Comparison of ENCODE assay signal across 8 mouse cellular contexts in the genomic region with DNA sequence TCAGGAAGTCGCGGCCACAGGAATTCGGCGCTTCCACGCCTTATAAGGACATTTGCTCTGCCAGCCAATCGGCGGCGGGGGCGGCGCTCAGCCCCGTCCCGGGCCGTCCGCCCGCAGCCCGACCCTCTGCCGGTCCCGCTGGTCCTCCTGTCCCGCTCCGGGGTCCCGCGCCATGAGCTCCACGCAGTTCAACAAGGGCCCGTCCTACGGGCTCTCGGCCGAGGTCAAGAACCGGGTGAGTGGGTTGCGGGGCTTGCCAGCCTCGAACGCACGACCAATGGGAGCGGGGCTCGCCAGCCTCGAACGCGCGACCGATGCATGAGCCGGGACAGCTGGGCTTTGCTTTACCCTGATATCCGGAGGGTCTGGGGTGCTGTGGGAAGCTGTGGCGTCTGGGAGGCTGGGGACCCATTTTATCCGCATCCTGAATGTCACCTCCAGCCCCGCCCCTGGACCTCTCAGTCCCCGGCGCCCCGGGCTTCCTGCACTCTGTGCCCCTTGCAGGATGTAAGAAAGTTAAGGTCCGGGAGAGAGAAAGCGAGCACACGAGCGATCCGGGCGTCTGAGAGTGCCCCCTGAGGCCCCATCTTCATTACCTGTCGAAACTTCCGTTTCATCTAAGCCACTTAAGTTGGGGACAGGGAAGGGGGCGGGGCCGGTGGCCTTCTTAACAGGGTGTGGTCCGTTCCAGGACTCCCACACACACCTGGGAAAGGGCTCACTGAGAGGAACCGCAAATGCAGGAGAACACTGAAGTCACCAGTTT. TPM values are rescaled to one million over a fixed set of nuclear protein-coding genes. Genes with fewer than 3 reads are reported as not detected.
DNase-seq lines count a peak whose midpoint lies in the region; ATAC-seq and TF ChIP-seq lines count a peak whose summit lies in the region.

A gene (plus strand): TSS at position 79 of the 766 bp plus-strand sequence.

- TF ChIP-seq CTCF in testis, adult 2 months (IDR thresholded peaks at IDR 0.05; ENCODE audit: control insufficient read depth, insufficient read depth, insufficient replicate concordance, low read depth, low read length) = no peak

- H3K4me2 ChIP-seq in limb, embryonic 11.5 days (ENCODE audit: low read depth, severe bottlenecking) = peak within 1 kb of the TSS; percentile 54
- peak within 1 kb of the TSS; percentile 46 for H3K4me2 ChIP-seq in midbrain, embryonic 11.5 days
- peak within 1 kb of the TSS; percentile 85 for H3K4me2 ChIP-seq in stomach, embryonic 15.5 days

- ATAC-seq in limb, embryonic 11.5 days (ENCODE audit: insufficient number of reproducible peaks, low FRiP score, low TSS enrichment, low read depth) = 0 out of 2 replicates have a peak, but pooled peaks have one; percentile 5
- no peak for ATAC-seq in midbrain, embryonic 11.5 days (ENCODE audit: low FRiP score)
- ATAC-seq in stomach, embryonic 15.5 days (ENCODE audit: insufficient read depth, low FRiP score, low read depth) = peak; percentile 5; the same call in 1 of the 2 replicates
- ATAC-seq in frontal cortex, adult (ENCODE audit: low TSS enrichment) = no peak

- peak within 1 kb of the TSS; percentile 71 for H3K4me3 ChIP-seq in testis, adult 2 months (ENCODE audit: control insufficient read depth, low read depth, low read length)
- H3K4me3 ChIP-seq in forebrain, embryonic 10.5 days = peak within 1 kb of the TSS; percentile 80
- peak within 1 kb of the TSS; percentile 62 for H3K4me3 ChIP-seq in limb, embryonic 11.5 days (ENCODE audit: low read depth, low read length)
- H3K4me3 ChIP-seq in midbrain, embryonic 11.5 days (ENCODE audit: low read depth, low read length) = peak within 1 kb of the TSS; percentile 34
- H3K4me3 ChIP-seq in stomach, embryonic 15.5 days (replicated peaks) = peak within 1 kb of the TSS; percentile 63

- H3K27me3 ChIP-seq in testis, adult 2 months (ENCODE audit: control insufficient read depth, insufficient read depth, low read length) = no peaks in the 10 kb centered on the region; the same call in 1 of the 2 replicates
- H3K27me3 ChIP-seq in forebrain, embryonic 10.5 days (ENCODE audit: poor library complexity, severe bottlenecking) = peaks cover 53% of the 10 kb centered on the region
- no peaks in the 10 kb centered on the region for H3K27me3 ChIP-seq in limb, embryonic 11.5 days (ENCODE audit: control insufficient read depth, insufficient read depth, low read length)
- peaks cover 38% of the 10 kb centered on the region for H3K27me3 ChIP-seq in midbrain, embryonic 11.5 days (ENCODE audit: control insufficient read depth, insufficient read depth, low read length)
- H3K27me3 ChIP-seq in stomach, embryonic 15.5 days (replicated peaks) = no peaks in the 10 kb centered on the region

- WGBS in forebrain, embryonic 10.5 days = under 1% methylated on average over 59 of the region's 59 CpGs
- under 1% methylated on average over 58 of the region's 59 CpGs for WGBS in limb, embryonic 11.5 days
- WGBS in midbrain, embryonic 11.5 days = 2% methylated on average over 58 of the region's 59 CpGs
- under 1% methylated on average over 59 of the region's 59 CpGs for WGBS in stomach, embryonic 15.5 days

- H3K4me1 ChIP-seq in testis, adult 2 months (ENCODE audit: control insufficient read depth, insufficient read depth, low read length) = peaks cover 25% of the 10 kb centered on the region
- peaks cover 54% of the 10 kb centered on the region for H3K4me1 ChIP-seq in forebrain, embryonic 10.5 days
- H3K4me1 ChIP-seq in limb, embryonic 11.5 days (ENCODE audit: control insufficient read depth, insufficient read depth, low read length) = peaks cover 38% of the 10 kb centered on the region
- peaks cover 18% of the 10 kb centered on the region for H3K4me1 ChIP-seq in midbrain, embryonic 11.5 days (ENCODE audit: control insufficient read depth, insufficient read depth, low read length)
- H3K4me1 ChIP-seq in stomach, embryonic 15.5 days = peaks cover 39% of the 10 kb centered on the region

- H3K27ac ChIP-seq in testis, adult 2 months (ENCODE audit: control insufficient read depth, insufficient read depth, low read depth, low read length) = peak within 1 kb of the TSS; percentile 62
- peak within 1 kb of the TSS; percentile 87 for H3K27ac ChIP-seq in forebrain, embryonic 10.5 days
- H3K27ac ChIP-seq in limb, embryonic 11.5 days (replicated peaks; ENCODE audit: low read depth, low read length) = peak within 1 kb of the TSS; percentile 65
- H3K27ac ChIP-seq in midbrain, embryonic 11.5 days (ENCODE audit: low read depth, low read length) = no peak within 1 kb of the TSS; the same call in 1 of the 2 replicates
- peak within 1 kb of the TSS; percentile 99 for H3K27ac ChIP-seq in stomach, embryonic 15.5 days

- DNase-seq in testis, postnatal 14 days (ENCODE audit: low spot score) = no peak
- DNase-seq in forebrain, embryonic 10.5 days (ENCODE audit: extremely low spot score, low spot score) = peak; percentile 53
- DNase-seq in heart, postnatal 4 days = peak; percentile 79
- peak; percentile 81 for DNase-seq in limb, embryonic 11.5 days (ENCODE audit: low spot score)
- peak; percentile 95 for DNase-seq in midbrain, embryonic 11.5 days (ENCODE audit: low spot score, missing footprints)

- peaks cover 14% of the 10 kb centered on the region; the same call in 1 of the 2 replicates for H3K9me3 ChIP-seq in forebrain, embryonic 10.5 days
- no peaks in the 10 kb centered on the region; the same call in 1 of the 2 replicates for H3K9me3 ChIP-seq in limb, embryonic 11.5 days (ENCODE audit: control insufficient read depth, low read length)
- peaks cover 5% of the 10 kb centered on the region; the same call in 1 of the 2 replicates for H3K9me3 ChIP-seq in midbrain, embryonic 11.5 days (ENCODE audit: control insufficient read depth, low read length)
- no peaks in the 10 kb centered on the region for H3K9me3 ChIP-seq in stomach, embryonic 15.5 days

- H3K36me3 ChIP-seq in testis, adult 2 months (ENCODE audit: control insufficient read depth, insufficient read depth, low read length) = no peaks in the 10 kb centered on the region
- peaks cover 31% of the 10 kb centered on the region for H3K36me3 ChIP-seq in forebrain, embryonic 10.5 days (replicated peaks)
- H3K36me3 ChIP-seq in limb, embryonic 11.5 days (ENCODE audit: control insufficient read depth, insufficient read depth, low read length) = peaks cover 21% of the 10 kb centered on the region; the same call in 1 of the 2 replicates
- no peaks in the 10 kb centered on the region for H3K36me3 ChIP-seq in midbrain, embryonic 11.5 days (ENCODE audit: control insufficient read depth, insufficient read depth, low read length)
- H3K36me3 ChIP-seq in stomach, embryonic 15.5 days = peaks cover 27% of the 10 kb centered on the region

- H3K9ac ChIP-seq in limb, embryonic 11.5 days (ENCODE audit: low read length) = peak within 1 kb of the TSS; percentile 73
- peak within 1 kb of the TSS; percentile 31 for H3K9ac ChIP-seq in midbrain, embryonic 11.5 days (ENCODE audit: low read length)
- H3K9ac ChIP-seq in stomach, embryonic 15.5 days = peak within 1 kb of the TSS; percentile 76

- TF ChIP-seq POLR2A in testis, adult 2 months (IDR thresholded peaks at IDR 0.05; ENCODE audit: control insufficient read depth, low read depth, low read length) = peak; percentile 34; the same call in 1 of the 2 replicates

RNA-seq across cellular contexts. Expression of the gene that starts here (rescaled TPM):
- polyA plus RNA-seq in testis, adult 2 months (2012; rRNA removed) = 4.4 and 6.8 TPM in 2 replicates
- 222 and 226 TPM in 2 replicates for polyA plus RNA-seq in forebrain, embryonic 10.5 days (2016; fragmentation: Nextera tagmentation; extraction: Ambion mirVana)
- total RNA-seq in heart, postnatal 4 days (2021) = 100 to 1,000 TPM; 109 to 113 TPM
- 250 and 255 TPM in 2 replicates for polyA plus RNA-seq in limb, embryonic 11.5 days (2014; fragmentation: Nextera tagmentation; extraction: Ambion mirVana)
- polyA plus RNA-seq in midbrain, embryonic 11.5 days (2014; fragmentation: Nextera tagmentation; extraction: Ambion mirVana) = 158 and 160 TPM in 2 replicates
- 274 and 279 TPM in 2 replicates for polyA plus RNA-seq in stomach, embryonic 15.5 days (2015; fragmentation: Nextera tagmentation; extraction: Ambion mirVana)

Comparison
In these comparisons a context has a peak if more than half of its experiments do, and no peak if none do; other contexts are left out.
1. RNA of the gene that starts here (polyA plus RNA-seq): 274 to 279 TPM in stomach, embryonic 15.5 days, 250 to 255 TPM in limb, embryonic 11.5 days, 222 to 226 TPM in forebrain, embryonic 10.5 days and 158 to 160 TPM in midbrain, embryonic 11.5 days; 4.4 to 6.8 TPM in testis, adult 2 months; every median in the first group is over 10 times any median in the second.
2. ATAC-seq: peak in limb, embryonic 11.5 days (single experiment) and stomach, embryonic 15.5 days (single experiment); none in midbrain, embryonic 11.5 days (single experiment) and frontal cortex, adult (single experiment).
3. Peak in every context shown above with its lines, with median percentiles within 50 percentile points of each other: H3K4me3 ChIP-seq, H3K4me2 ChIP-seq and H3K9ac ChIP-seq.